Mouse (Mus musculus): Measurements from ENCODE around the gene Ptcd1.
"Not testable (repeated sequence)": the region's sequence is repeated elsewhere in the genome, so short reads cannot be mapped to it uniquely, and the experiment has no call there.

The Ptcd1 gene

DNA sequence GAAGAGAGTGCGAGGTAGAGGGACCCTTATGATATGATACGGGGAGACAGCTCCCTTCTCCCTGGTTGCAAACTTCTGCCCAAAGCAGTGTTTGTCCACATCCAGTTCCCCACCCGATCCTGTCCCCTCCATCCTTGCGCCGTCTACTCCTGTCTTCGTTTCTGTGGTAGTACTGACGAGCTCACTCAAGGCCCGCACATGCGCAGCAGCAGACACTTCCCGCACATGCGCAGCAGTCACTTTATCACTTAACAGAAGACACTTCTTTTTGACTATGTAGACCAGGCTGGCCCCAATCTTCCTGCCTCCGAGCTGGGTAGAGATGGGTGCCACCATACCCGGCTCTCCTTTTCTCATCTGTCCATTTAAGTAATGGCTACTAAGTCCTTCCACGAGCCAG is 5.5 kb downstream of the Ptcd1 start:
- DNase-seq = no peak

- no peak for DNase-seq
These were observed 14.2 kb downstream of the Ptcd1 start for GRCm38 (mm10) chr5:145152690-145153089.

GRCm38 (mm10) chr5:145149294-145149693 is 17.6 kb downstream of the Ptcd1 start:
- DNase-seq = no peak

DNA sequence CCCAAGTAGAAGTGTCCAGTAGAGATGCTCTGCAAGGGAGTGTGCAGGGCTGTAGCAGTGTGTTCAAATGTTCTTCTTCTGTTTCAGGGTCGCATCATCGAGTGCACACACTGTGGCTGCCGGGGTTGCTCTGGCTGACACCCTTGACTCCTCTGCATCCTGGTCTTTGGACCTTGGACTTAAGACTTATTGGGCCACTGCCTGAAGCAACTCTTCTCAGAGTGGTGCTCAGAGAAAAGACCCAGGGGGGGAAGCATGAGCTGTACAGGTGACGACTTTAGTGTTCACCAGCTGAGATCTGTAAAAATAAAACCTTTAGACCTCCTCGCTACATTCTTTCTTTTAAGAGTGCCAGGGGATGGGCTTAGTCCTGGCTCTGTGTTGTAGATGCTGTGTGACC is 19.2 kb downstream of the Ptcd1 start:
- DNase-seq = no peak

GRCm38 (mm10) chr5:145140611-145141010 is 26.3 kb downstream of the Ptcd1 start:
- DNase-seq = peak; percentile 25 to 29

DNA sequence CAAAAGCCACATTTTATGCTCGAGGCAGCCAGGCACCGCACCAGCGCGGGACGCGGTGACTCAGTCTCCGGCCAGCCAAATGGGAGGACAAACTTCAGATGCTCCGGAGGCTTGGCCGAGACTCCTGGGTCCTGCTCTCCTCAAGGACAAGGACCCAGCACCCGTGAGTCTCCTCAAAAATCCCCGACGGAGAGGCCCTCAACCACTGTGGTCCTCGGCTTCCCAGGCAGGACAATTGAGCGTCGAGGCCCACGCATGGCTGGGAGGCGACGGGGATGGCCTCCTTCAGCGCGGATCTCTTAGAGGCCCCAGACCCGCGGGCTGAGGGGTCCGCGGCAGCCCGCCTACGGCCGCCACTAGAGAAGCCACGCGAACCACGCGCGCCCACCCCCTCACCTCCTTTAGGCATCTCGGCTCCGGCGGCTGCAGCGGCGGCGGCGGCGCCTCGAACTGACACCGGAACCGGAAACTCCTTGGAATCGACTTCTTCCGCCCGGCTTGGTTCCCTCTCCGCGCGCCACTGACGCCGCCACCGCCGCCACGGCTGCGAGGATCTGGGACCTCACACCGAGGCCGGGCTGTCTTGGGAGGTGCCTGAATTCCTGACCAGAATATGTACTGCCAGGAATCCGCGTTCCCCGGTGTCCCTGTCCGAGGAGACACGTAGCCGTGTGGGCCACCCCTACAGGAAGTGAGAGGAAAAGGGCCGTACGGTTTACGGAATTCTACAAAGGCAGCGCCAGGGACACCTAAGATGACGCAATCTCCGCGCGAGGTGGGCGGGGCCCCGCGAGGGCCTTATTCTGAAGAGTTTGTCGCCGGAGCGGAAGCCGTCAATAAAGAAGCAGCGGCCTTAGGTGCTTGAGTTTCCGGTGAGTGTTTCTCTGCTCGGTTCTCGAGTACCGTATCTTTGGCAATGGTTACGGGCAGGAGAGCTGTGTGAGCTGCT is 27.1 kb downstream of the Ptcd1 start, which contains the start of the genes Pdap1 and Bud31:
TSS of gene Pdap1 (minus strand) at position 668 of the 949 bp plus-strand sequence.
TSS of gene Bud31 (plus strand) at position 792 of the 949 bp plus-strand sequence.
- DNase-seq = peak; percentile 96

DNA sequence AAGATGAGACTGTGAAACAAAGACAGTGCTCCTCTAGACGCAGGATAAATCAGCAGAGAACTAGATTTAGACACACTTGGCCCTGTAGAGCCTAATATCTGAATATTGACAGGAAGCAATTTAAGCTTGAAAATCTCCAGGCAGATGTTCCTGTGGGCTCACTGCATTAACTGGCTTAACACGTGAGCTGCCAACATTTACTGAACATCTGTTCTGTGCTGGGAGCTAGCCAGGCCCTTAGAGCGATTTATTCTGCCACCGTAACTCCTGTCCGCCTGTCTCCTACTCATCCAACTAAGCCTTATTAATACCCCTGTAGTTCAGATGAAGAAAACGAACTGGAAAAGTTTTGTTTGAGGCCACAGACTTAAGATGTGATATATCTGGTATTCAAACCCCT is 28.1 kb downstream of the Ptcd1 start:
- DNase-seq = no peak

DNA sequence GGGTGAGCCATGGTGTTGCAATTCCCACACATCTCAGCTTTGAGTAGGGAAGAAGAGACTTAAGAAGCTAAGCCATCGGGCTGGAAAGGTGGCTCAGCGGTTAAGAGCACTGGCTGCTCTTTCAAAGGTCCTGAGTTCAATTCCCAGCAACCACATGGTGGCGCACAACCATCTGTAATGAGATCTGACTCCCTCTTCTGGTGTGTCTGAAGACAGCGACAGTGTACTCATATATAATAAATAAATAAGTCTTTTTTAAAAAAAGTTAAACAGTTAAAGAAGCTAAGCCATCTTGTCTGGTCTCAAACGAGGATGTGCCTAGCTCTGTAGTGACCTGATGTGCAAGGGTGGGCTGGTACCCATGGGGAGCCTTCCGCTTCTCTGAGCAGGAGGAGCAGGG is 33.6 kb downstream of the Ptcd1 start:
- not testable (repeated sequence) for DNase-seq

GRCm38 (mm10) chr5:145130995-145131394 is 35.9 kb downstream of the Ptcd1 start:
- DNase-seq = no peak

- no peak for DNase-seq
These were observed 36.7 kb downstream of the Ptcd1 start for GRCm38 (mm10) chr5:145130191-145130590.

DNA sequence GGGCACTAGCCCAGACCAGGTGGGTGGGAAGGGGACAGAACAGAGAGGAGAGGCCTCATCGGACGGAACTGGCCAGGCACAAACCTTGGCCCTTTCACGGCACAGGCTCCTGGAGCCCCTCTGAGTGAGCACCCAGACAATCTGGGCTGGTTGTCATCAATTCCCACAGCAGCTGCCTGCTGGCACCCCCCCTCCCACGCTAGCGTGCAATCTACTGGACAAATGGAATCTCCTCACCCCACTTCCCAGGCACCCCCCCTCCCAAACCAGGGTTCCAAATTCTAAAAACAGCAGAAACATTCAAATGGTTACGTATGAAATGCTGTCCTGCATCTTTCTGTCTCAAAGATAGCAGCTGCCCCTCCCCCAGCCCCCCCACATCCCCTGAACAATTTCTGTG is 37.1 kb downstream of the Ptcd1 start:
- DNase-seq = not testable (repeated sequence)

GRCm38 (mm10) chr5:145129124-145129523 is 37.8 kb downstream of the Ptcd1 start:
- DNase-seq = no peak

GRCm38 (mm10) chr5:145126580-145126979 is 40.3 kb downstream of the Ptcd1 start:
- no peak for DNase-seq

DNA sequence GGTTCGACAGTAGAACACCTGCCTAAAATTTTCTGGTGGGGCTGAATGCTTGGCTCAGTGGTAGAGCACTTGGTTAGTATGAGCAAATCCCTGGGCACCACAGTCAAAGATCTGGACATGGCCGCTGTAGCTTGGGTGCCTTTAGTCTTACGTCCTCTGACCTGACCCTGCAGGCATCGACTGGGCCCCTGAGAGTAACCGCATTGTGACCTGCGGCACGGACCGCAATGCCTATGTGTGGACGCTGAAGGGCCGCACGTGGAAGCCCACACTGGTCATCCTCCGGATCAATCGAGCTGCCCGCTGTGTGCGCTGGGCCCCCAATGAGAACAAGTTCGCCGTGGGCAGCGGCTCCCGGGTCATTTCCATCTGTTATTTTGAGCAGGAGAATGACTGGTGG is 43.5 kb downstream of the Ptcd1 start:
- DNase-seq = no peak

DNA sequence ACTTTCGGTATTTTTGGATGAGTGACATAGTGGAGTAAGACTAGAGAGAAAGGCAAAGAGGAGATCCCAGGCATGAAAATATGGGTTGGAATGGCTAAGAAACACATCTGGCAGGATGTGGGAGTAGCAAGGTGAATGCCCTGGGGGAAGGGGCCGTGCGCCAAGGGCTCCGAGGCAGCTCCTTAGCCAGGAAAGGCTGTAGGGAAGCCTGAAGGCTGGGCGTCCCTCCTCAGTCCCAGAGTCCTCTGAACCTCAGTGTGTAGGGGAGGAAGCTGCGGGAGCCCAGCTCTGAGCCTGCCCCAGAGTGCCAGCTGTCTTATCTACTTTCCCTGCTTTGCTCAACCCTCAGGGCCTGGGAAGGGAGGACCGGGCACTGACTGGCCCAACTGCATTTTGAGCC is 46.0 kb downstream of the Ptcd1 start:
- DNase-seq = no peak

GRCm38 (mm10) chr5:145119385-145119784 is 47.5 kb downstream of the Ptcd1 start:
- DNase-seq = peak; percentile 62 to 64

DNA sequence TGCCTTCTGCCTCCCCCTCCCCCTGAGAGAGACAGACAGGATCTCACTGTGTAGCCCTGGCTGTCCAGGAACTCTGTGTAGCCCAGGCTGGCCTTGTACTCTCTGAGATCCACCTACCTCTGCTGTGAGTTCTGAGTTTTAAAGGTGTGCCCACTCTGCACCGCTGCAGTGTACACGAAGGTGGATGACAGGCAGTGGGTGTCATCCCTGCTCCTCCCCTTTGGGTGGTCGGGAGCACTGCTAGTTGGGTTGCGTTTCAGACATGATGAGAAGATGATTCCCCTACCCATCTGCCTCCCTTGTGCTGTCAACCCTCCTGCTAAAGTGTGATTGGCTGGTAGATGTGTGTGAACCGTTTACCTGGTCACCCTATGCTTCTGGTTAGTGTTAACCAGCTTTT is 48.4 kb downstream of the Ptcd1 start:
- no peak for DNase-seq

GRCm38 (mm10) chr5:145118005-145118404 is 48.9 kb downstream of the Ptcd1 start:
- no peak for DNase-seq

- DNase-seq = peak; percentile 67
These were observed 50.0 kb downstream of the Ptcd1 start for GRCm38 (mm10) chr5:145116916-145117315.

DNA sequence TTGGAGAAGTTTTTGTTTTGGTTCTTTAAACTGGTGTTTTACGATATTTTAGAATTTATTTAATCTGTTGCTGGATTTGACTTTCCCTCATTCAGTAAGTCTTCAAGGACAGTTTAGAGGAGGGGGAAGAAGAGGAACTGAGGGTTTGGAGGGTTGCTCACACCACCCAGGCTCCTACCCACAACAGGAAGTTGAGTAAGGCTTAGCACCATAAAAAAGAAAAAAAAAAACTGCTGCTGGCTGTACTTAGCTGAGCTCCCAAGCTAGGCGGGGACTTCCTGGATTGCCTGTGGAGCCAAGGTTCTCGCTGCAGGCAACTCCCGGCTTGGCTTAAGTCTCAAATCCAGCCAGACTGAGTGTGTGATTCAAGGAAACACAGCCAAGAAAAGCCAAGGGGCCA is 50.6 kb downstream of the Ptcd1 start:
- DNase-seq = peak; percentile 55 to 57

- DNase-seq = no peak
These were observed 51.2 kb downstream of the Ptcd1 start for GRCm38 (mm10) chr5:145115736-145116135.

- DNase-seq = peak; percentile 70 to 71
These were observed 52.1 kb downstream of the Ptcd1 start for GRCm38 (mm10) chr5:145114606-145115473.

DNA sequence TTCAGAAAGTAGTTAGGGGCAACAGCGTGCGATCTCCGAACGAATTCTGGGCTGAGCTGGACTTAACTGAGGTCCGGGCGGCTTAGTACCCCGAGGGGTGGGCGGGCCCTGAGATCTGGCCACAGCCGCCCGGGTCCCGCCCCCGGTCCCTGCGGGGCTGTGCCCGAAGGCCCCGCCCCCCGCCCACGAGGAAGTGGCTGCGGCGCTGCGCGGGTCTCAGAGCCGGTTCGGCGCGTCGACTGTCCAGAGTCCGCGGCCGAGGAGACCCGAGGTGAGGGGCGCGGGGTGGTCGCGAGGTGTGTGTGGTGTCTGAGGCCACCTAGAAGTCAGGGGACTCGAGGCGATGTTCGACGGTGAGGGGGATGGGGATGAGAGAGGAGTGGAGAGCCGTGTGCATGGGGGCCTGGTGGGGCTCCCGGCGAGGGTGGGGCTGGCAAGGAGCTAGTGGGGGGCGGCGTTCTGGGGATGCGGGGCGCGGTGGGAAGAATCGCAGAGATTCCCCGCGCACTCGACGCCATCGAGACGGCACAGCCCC is 52.8 kb downstream of the Ptcd1 start, which contains the start of gene Arpc1b:
TSS of gene Arpc1b (plus strand) at position 145 of the 535 bp plus-strand sequence.
- peak; percentile 74 to 79 for DNase-seq
